In the genomic region with DNA sequence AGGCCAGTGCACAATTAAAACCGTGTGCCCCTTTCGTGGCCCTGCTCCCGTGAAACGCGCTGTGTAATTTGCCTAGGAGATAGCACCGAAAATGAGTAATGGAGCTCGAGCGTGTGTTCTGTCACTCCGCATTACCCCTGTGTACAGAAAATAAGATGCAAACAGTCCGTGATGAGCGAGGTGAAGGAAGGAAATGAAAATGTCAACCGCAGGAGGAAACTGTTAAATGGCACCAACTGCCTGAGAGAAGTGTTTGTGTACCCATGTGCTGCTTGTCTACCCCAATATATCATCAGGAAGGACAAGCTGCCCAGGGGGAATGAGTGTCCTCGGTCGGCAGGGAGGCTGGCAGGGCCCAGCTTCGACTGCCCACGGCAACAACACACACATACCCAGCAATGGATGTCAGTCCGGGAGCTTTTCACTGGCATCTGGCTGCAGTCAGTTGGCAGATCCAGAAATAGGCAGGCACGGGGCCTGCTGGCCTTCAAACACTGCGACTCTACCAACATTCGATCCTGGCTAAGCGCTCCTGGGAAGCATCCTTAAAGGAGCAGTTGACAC, we compare ENCODE assay signal across 8 mouse cellular contexts.
DNase-seq lines count a peak whose midpoint lies in the region; ATAC-seq and TF ChIP-seq lines count a peak whose summit lies in the region.

No protein-coding gene starts in this region.

- H3K36me3 ChIP-seq in forebrain, embryonic 13.5 days (ENCODE audit: poor library complexity, severe bottlenecking) = no peaks in the 10 kb centered on the region

- H3K4me2 ChIP-seq in forebrain, embryonic 13.5 days = no peak overlapping the region

- 55% methylated on average over 21 of the region's 21 CpGs for WGBS in olfactory bulb, adult 2 months
- 85% methylated on average over 21 of the region's 21 CpGs for WGBS in forebrain, embryonic 13.5 days

- peak; percentile 10 for DNase-seq in embryo, embryonic 10 days (ENCODE audit: low spot score)
- no peak for DNase-seq in embryo, embryonic 9.5 days (ENCODE audit: extremely low spot score)
- DNase-seq in c-Kit-positive CD71-negative TER-119-negative erythroid progenitor cells, embryonic 14.5 days (ENCODE audit: low read depth) = peak; percentile 10
- peak; percentile 52 for DNase-seq in gastrocnemius, postnatal 14 days
- DNase-seq in layer of hippocampus, postnatal 10 days (ENCODE audit: low spot score in 2 of 2) = peak; percentile 73 to 75
- DNase-seq in liver = no peak

- no peak overlapping the region for H3K4me3 ChIP-seq in olfactory bulb, adult 2 months (ENCODE audit: insufficient read depth, low read depth, low read length)
- H3K4me3 ChIP-seq in forebrain, embryonic 13.5 days = no peak overlapping the region

- no peak for TF ChIP-seq POLR2A in olfactory bulb, adult 2 months (IDR thresholded peaks at IDR 0.05; ENCODE audit: insufficient read depth, low read depth, low read length)

- no peak overlapping the region for H3K9ac ChIP-seq in forebrain, embryonic 13.5 days

- no peaks in the 10 kb centered on the region for H3K27me3 ChIP-seq in forebrain, embryonic 13.5 days

- H3K4me1 ChIP-seq in olfactory bulb, adult 2 months (ENCODE audit: control insufficient read depth, insufficient read depth, low read length) = peaks cover 8% of the 10 kb centered on the region
- no peaks in the 10 kb centered on the region for H3K4me1 ChIP-seq in forebrain, embryonic 13.5 days

- intact Hi-C loops in gastrocnemius, postnatal 14 days (cut with DNase I; ENCODE audit: low total_unique reads) = no loop called here

- no peak for TF ChIP-seq CTCF in olfactory bulb, adult 2 months (IDR thresholded peaks at IDR 0.05; ENCODE audit: insufficient read depth, low read depth, low read length)

- no peaks in the 10 kb centered on the region for H3K9me3 ChIP-seq in forebrain, embryonic 13.5 days (replicated peaks)

- no peak for ATAC-seq in forebrain, embryonic 13.5 days

- H3K27ac ChIP-seq in olfactory bulb, adult 2 months (ENCODE audit: insufficient read depth, low read depth, low read length) = peak overlapping the region; percentile 24
- H3K27ac ChIP-seq in forebrain, embryonic 13.5 days = no peak overlapping the region

Comparison
In these comparisons a context has a peak if more than half of its experiments do, and no peak if none do; other contexts are left out.
1. DNase-seq: peak in embryo, embryonic 10 days (single experiment), c-Kit-positive CD71-negative TER-119-negative erythroid progenitor cells, embryonic 14.5 days (single experiment), gastrocnemius, postnatal 14 days (single experiment) and layer of hippocampus, postnatal 10 days (2 of 2); none in embryo, embryonic 9.5 days (single experiment) and liver (single experiment).